Mouse (Mus musculus) ES-Bruce4 (cell line): ENCODE measurements at regions not wholly inside any gene's neighbourhood (a gene's known extent, or its start where the extent isn't known, plus 50 kb on each side); places are given as distances from the start of the nearest gene placed in this dataset.

Source experiments
- CTCF ChIP-seq: IDR thresholded peaks from one replicate; pipeline ENCODE4 v1.8.1; 2011; ENCODE audit warnings: low read depth, low read length
- EP300 ChIP-seq: IDR thresholded peaks from 2 replicates; pipeline ENCODE4 v1.6.1; 2011; ENCODE audit warnings: low read depth, low read length; ENCODE audit not compliant: insufficient read depth
- POLR2A ChIP-seq: IDR thresholded peaks from one replicate; pipeline ENCODE4 v1.8.1; 2011; ENCODE audit warnings: low read length; ENCODE audit not compliant: insufficient read depth

- TF ChIP-seq CTCF (no peak), EP300 (no peak), POLR2A (no peak)
Observed at GRCm38 (mm10) chr5:43039525-43039924, 193.4 kb upstream of the Cpeb2 start.
